Mouse (Mus musculus) adrenal gland, adult 2 months (tissue): ENCODE results near the gene Zbtb41. TPM values are rescaled to one million over a fixed set of nuclear protein-coding genes. Genes with fewer than 3 reads are reported as not detected.

Experiments
- DNase-seq: peaks from one replicate; pipeline ENCODE4 v3.0.0; 2021
- polyA plus RNA-seq: library from polyadenylated mRNA; depleted of rRNA; stranded (reverse); fragments of >200 nt; gene quantifications from 2 replicates; pipeline ENCODE4 v1.2.3, GENCODE M21; 2012; rRNA removed
- total RNA-seq, 2 experiments: library from RNA; stranded (reverse); gene quantifications; 2 replicates each; pipeline ENCODE4 v1.2.3; 2021

Gene Zbtb41
- total and polyA plus RNA-seq, 3 experiments, result 1.5 to 43.9 (median 31.8) TPM

DNA sequence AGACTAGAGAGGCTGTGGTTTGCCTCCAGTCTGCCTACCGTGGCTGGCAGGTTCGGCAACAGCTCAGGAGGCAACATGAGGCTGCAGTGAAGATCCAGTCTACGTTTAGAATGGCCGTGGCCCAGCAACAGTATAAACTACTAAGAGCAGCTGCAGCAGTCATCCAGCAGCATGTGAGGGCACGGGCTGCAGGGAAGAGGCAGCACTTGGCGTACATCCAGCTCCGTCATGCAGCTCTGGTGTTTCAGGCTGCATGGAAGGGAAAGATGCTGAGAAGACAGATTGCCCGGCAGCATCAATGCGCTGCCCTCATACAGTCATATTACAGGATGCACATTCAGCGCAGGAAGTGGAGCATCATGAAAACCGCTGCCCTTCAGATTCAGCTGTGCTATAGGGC, 56.8 kb downstream of the Zbtb41 start:
- no peak for DNase-seq

DNA sequence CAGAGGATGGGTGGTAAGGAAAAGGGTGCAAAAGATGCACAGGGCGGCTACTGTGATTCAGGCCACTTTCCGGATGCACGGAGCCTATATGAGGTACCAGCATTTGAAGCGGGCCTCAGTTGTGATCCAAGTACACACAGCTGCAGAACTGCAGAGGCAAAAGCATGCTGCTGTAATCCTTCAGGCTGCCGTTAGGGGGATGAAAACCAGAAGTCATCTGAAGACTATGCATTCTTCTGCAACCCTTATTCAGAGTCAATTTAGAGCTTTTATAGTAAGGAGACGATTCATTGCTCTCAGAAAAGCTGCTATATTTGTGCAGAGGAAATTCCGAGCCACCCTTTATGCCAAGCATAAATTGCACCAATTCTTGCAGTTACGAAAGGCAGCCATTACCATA, 58.2 kb downstream of the Zbtb41 start:
- DNase-seq, result no peak

DNA sequence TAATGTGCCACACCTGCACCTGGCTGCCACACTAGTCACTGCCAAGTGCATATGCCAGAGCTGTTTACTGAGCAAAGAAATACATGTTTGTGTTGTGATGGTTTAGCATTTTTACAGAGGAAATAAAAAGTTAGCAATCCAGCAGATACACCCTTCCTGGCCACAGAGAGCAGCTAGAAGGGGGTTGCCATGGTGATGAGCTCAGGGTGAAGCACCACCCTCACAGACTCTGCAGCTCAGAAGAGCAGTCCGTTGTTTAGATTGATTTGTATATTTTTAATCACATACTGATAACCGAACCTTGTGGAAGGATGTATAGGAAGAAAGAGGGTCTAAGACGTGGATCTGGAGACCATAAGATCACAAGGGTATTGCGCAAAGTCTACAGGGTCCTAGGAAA, 59.1 kb downstream of the Zbtb41 start:
- no peak for DNase-seq

DNA sequence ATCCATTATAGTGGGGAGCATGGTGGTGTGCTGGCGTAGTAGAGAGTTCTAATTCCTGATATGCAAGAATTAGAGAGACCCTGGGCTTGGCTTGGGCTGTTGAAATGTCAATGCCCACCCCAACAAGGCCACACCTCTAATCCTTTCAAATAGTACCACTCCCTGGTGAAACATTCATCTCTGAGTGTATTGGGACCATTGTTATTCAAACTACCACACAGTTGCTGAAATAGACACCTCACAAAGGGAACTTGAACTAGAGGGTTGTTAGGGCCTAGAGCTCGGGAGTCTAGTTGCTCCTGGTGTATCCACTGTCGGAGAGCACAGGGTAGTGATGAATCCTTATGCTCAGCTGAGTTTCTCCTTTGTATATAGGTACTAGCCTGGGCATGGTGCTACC, 72.5 kb downstream of the Zbtb41 start:
- no peak for DNase-seq

DNA sequence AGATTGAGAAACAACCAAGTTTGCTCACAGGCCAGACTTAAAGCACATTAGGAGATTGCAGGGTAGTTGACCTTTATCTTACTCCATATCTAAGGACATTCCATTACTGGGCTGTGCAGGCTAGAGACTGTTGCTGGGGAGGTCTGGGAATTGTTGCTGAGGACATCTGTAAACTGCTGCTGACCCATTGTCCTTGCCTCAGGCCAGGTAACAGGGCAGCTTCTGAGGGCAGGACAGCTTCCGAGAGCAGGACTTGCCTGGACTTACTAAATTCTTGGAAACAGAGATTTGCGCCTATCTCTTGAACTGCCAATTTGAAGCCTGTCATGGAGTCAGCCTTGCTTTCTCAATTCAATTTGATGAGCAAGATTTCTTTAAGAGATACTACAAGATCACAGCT, 73.3 kb downstream of the Zbtb41 start:
- DNase-seq, result no peak

DNA sequence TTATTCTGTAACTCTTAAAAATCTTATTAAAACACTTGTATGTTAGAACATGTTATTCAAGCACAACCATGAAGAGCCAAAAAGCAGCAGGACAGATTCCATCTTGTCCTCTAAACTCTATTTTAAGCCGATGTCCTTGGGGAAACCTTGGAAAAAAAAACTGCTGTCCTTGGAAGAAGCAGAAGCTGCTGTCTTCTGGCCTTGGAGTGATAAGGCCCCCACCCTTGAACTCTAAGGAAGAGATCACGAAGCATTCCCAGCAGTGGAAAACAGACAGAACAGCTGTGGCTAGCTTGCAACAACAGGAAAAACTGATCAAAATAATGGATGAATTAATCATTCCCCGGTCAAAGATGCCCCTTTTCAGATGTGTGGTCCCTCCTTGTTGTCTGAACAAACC, 74.1 kb downstream of the Zbtb41 start:
- peak; percentile 7 for DNase-seq

DNA sequence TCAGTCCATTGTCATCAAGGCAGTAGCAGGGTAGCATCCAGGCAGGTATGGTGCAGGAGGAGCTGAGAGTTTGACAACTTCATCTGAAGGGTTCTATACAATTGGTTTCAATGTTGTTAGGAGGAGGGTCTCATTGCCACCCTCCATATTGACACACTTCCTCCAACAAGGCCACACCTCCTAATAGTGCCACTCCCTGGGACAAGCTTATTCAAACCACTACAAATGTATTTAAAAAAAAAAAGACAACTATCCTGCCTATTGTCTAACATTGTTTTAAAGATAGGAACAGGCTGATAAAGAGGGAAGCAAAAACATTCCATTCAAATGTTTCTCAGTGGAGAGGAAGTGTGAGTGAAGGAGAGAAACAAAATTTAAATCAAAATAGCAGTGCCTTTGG, 77.7 kb downstream of the Zbtb41 start:
- DNase-seq, result no peak

DNA sequence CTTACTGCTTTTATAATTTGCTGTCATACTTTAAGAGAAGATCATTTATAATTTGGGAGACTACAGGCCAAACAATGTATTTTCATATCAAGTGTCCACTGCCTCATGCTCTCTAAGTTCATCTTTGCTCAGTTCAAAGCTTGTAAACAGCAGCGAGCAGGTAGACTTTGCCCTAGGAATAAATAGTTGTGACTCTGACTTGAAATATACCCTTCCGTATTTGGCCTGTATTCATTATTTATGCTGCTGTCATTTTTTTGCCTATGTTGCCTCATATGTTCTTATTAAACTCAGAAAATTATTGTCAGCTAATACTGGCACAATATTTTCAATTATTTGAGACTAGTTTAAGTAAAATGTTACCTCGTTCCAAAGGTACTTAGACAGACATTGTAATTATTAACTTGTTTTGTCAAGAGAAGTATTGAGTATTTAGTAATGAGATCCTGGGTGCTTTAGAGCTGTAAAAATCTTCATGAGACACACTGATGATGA, 79.2 kb downstream of the Zbtb41 start, which contains the start of gene F13b:
Gene F13b (plus strand): TSS at position 445 of the 495 bp plus-strand sequence.
- DNase-seq, result no peak

Other genes with a start within 250 kb of the Zbtb41 start
- gene Crb1, start 45.2 kb upstream of the Zbtb41 start, total RNA-seq, result not detected
- gene Crb1, start 45.2 kb upstream of the Zbtb41 start, polyA plus RNA-seq, result not detected in 2 replicates
- 1 to 10 TPM in 1 of 2 experiments, under 1 TPM in 1; 0.83 to 1.8 TPM for gene Aspm, start 32.5 kb downstream of the Zbtb41 start, total RNA-seq
- gene Aspm, start 32.5 kb downstream of the Zbtb41 start, polyA plus RNA-seq, result 0.10 and 0.15 TPM in 2 replicates
- under 1 TPM in 1 of 2 experiments, not detected in 1; 0.37 TPM for gene F13b, start 79.4 kb downstream of the Zbtb41 start, total RNA-seq
- gene F13b, start 79.4 kb downstream of the Zbtb41 start, polyA plus RNA-seq, result 0.03 TPM in 1 of 2 replicates, not detected in the other
- under 1 TPM in 1 of 2 experiments, not detected in 1; 0.37 TPM for gene Cfhr1, start 138.0 kb downstream of the Zbtb41 start, total RNA-seq
- not detected in 2 replicates for gene Cfhr1, start 138.0 kb downstream of the Zbtb41 start, polyA plus RNA-seq